Mouse (Mus musculus): Measurements from ENCODE around the gene Sdccag8. TPM values are rescaled to one million over a fixed set of nuclear protein-coding genes. Genes with fewer than 3 reads are reported as not detected.

The Sdccag8 gene
- total RNA-seq, 2 experiments from 2014 or later: 20.0 to 20.7 TPM

GRCm38 (mm10) chr1:176967299-176967698, 152.8 kb downstream of the Sdccag8 start:
- DNase-seq (ENCODE audit: low spot score in 2 of 2): no peak
- Histone ChIP-seq H3K4me3 (no peak overlapping the region), H3K27ac (no peak overlapping the region)
- TF ChIP-seq CTCF (conservative IDR thresholded peaks at IDR 0.05): no peak

- Histone ChIP-seq H3K27ac (peak overlapping the region; percentile 90), H3K4me3 (no peak overlapping the region)
- no peak for TF ChIP-seq CTCF (conservative IDR thresholded peaks at IDR 0.05)
- no peak for DNase-seq (ENCODE audit: low spot score in 2 of 2)
Measured at GRCm38 (mm10) chr1:176970635-176971478, 156.4 kb downstream of the Sdccag8 start.

- H3K4me3 ChIP-seq: no peak overlapping the region
- peak overlapping the region; percentile 90 for H3K27ac ChIP-seq
- TF ChIP-seq CTCF (conservative IDR thresholded peaks at IDR 0.05): no peak
Measured at GRCm38 (mm10) chr1:176971479-176971797, 157.0 kb downstream of the Sdccag8 start.

GRCm38 (mm10) chr1:176973356-176974088, 159.1 kb downstream of the Sdccag8 start:
- peak overlapping the region; percentile 90 for H3K27ac ChIP-seq
- no peak overlapping the region for H3K4me3 ChIP-seq
- DNase-seq (ENCODE audit: low spot score in 2 of 2): no peak
- TF ChIP-seq CTCF (conservative IDR thresholded peaks at IDR 0.05): peak; percentile 44

More at GRCm38 (mm10) chr1:176971479-176971797, 157.0 kb downstream of the Sdccag8 start:
- no peak for DNase-seq (ENCODE audit: low spot score in 2 of 2)

GRCm38 (mm10) chr1:176979235-176979634, 164.8 kb downstream of the Sdccag8 start:
- no peak overlapping the region for H3K4me3 ChIP-seq
- peak; percentile 50 to 58 for DNase-seq (ENCODE audit: low spot score in 2 of 2)
- H3K27ac ChIP-seq: peak overlapping the region; percentile 91
- TF ChIP-seq CTCF (conservative IDR thresholded peaks at IDR 0.05): no peak

- H3K27ac ChIP-seq: peak overlapping the region; percentile 91
- DNase-seq (ENCODE audit: low spot score in 2 of 2): no peak
- H3K4me3 ChIP-seq: no peak overlapping the region
Measured at GRCm38 (mm10) chr1:176980140-176980539, 165.7 kb downstream of the Sdccag8 start.

GRCm38 (mm10) chr1:176980801-176981400, 166.4 kb downstream of the Sdccag8 start:
- no peak for DNase-seq (ENCODE audit: low spot score in 2 of 2)
- H3K27ac ChIP-seq: peak overlapping the region; percentile 91
- H3K4me3 ChIP-seq: no peak overlapping the region
- TF ChIP-seq CTCF (conservative IDR thresholded peaks at IDR 0.05): no peak

More at GRCm38 (mm10) chr1:176980140-176980539, 165.7 kb downstream of the Sdccag8 start:
- TF ChIP-seq CTCF (conservative IDR thresholded peaks at IDR 0.05): no peak

- DNase-seq (ENCODE audit: low spot score in 2 of 2): no peak
- TF ChIP-seq CTCF (conservative IDR thresholded peaks at IDR 0.05): no peak
- Histone ChIP-seq H3K4me3 (no peak overlapping the region), H3K27ac (peak overlapping the region; percentile 91)
Measured at GRCm38 (mm10) chr1:176981511-176981910, 167.1 kb downstream of the Sdccag8 start.

GRCm38 (mm10) chr1:176982671-176983070, 168.2 kb downstream of the Sdccag8 start:
- no peak for DNase-seq (ENCODE audit: low spot score in 2 of 2)
- H3K4me3 ChIP-seq: no peak overlapping the region
- no peak for TF ChIP-seq CTCF (conservative IDR thresholded peaks at IDR 0.05)
- H3K27ac ChIP-seq: peak overlapping the region; percentile 91; the same call in 1 of the 2 replicates

- Histone ChIP-seq H3K27ac (peak overlapping the region; percentile 76), H3K4me3 (no peak overlapping the region)
- TF ChIP-seq CTCF (conservative IDR thresholded peaks at IDR 0.05): no peak
- DNase-seq (ENCODE audit: low spot score in 2 of 2): peak in 1 of 2 experiments; percentile 48
Measured at GRCm38 (mm10) chr1:176985691-176986090, 171.2 kb downstream of the Sdccag8 start.

- DNase-seq (ENCODE audit: low spot score in 2 of 2): no peak
- peak overlapping the region; percentile 76 for H3K27ac ChIP-seq
- no peak for TF ChIP-seq CTCF (conservative IDR thresholded peaks at IDR 0.05)
- H3K4me3 ChIP-seq: no peak overlapping the region
Measured at GRCm38 (mm10) chr1:176986275-176986674, 171.8 kb downstream of the Sdccag8 start.

GRCm38 (mm10) chr1:176986990-176987740, 172.7 kb downstream of the Sdccag8 start:
- TF ChIP-seq CTCF (conservative IDR thresholded peaks at IDR 0.05): no peak
- peak overlapping the region; percentile 76 for H3K27ac ChIP-seq
- DNase-seq (ENCODE audit: low spot score in 2 of 2): no peak
- no peak overlapping the region for H3K4me3 ChIP-seq

Measured in layer of hippocampus, adult 2 months (tissue).